Mouse (Mus musculus) heart, adult 2 months (tissue): ENCODE data around the gene Ugt1a6a.

Experiments used
- EP300 ChIP-seq: fragments of 200-500 bp; IDR thresholded peaks from 2 replicates; pipeline ENCODE4 v1.6.1; 2011; ENCODE audit warnings: low read depth, low read length, control low read depth; ENCODE audit not compliant: insufficient read depth
- POLR2A ChIP-seq: fragments of 200-500 bp; IDR thresholded peaks from 2 replicates; pipeline ENCODE4 v1.6.1; 2011; ENCODE audit warnings: mild to moderate bottlenecking, low read depth, low read length, control low read depth; ENCODE audit not compliant: insufficient read depth

GRCm38 (mm10) chr1:88212341-88213045 is 77.9 kb downstream of the Ugt1a6a start:
- TF ChIP-seq POLR2A (no peak), EP300 (no peak)
